Mouse (Mus musculus) kidney, embryonic 14.5 days (tissue): Measurements from ENCODE around the gene Heatr4. TPM values are rescaled to one million over a fixed set of nuclear protein-coding genes. Genes with fewer than 3 reads are reported as not detected.
"Not testable (repeated sequence)": the region's sequence is repeated elsewhere in the genome, so short reads cannot be mapped to it uniquely, and the experiment has no call there.

Experiments used
- ATAC-seq: fragments of 200-750 bp; cut with Nextera tagmentation; 2 replicates; pipeline ENCODE4 v1.8.0; 2017; ENCODE audit warnings: moderate number of reproducible peaks, mild to moderate bottlenecking, moderate TSS enrichment, moderate library complexity; ENCODE audit not compliant: low FRiP score, low TSS enrichment
- H3K27ac ChIP-seq: fragments of 300-500 bp; sonication (generic); 2 replicates; pipeline ENCODE4 v1.5.1; 2014; ENCODE audit warnings: low read depth, mild to moderate bottlenecking, low read length, moderate library complexity, mixed read lengths
- H3K27me3 ChIP-seq: fragments of 300-500 bp; sonication (generic); 2 replicates; pipeline ENCODE4 v1.6.1; 2014; ENCODE audit warnings: mild to moderate bottlenecking, low read length; ENCODE audit not compliant: control insufficient read depth, insufficient read depth
- H3K36me3 ChIP-seq: fragments of 300-500 bp; sonication (generic); 2 replicates; pipeline ENCODE4 v1.6.1; 2014; ENCODE audit warnings: low read length, mixed read lengths; ENCODE audit not compliant: control insufficient read depth, insufficient read depth
- H3K4me1 ChIP-seq: fragments of 300-500 bp; sonication (generic); 2 replicates; pipeline ENCODE4 v1.6.1; 2014; ENCODE audit warnings: low read length, mixed read lengths; ENCODE audit not compliant: control insufficient read depth, insufficient read depth
- H3K4me2 ChIP-seq: fragments of 300-500 bp; sonication (generic); replicated peaks from 2 replicates; pipeline ENCODE4 v1.6.1; 2014; ENCODE audit warnings: low read depth, mild to moderate bottlenecking, low read length
- H3K4me3 ChIP-seq: fragments of 300-500 bp; sonication (generic); 2 replicates; pipeline ENCODE4 v1.5.1; 2014; ENCODE audit warnings: mild to moderate bottlenecking, low read length
- H3K9ac ChIP-seq: fragments of 300-500 bp; sonication (generic); 2 replicates; pipeline ENCODE4 v1.6.1; 2014; ENCODE audit warnings: low read depth, mild to moderate bottlenecking, low read length, moderate library complexity
- H3K9me3 ChIP-seq: fragments of 300-500 bp; sonication (generic); 2 replicates; pipeline ENCODE4 v1.6.1; 2016; ENCODE audit warnings: low read length; ENCODE audit not compliant: control insufficient read depth
- WGBS: fragments of 180-500 bp; shearing (Covaris S2); extraction: QIAGEN DNeasy Blood & Tissue Kit; methylation state at CpG from one replicate; pipeline ENCODE4 v1.1.7; 2014; 5-methylcytosine and 5-hydroxymethylcytosine counted together
- polyA plus RNA-seq: library from polyadenylated mRNA; unstranded; fragments of >200 nt; fragmentation: Nextera tagmentation; extraction: Ambion mirVana; gene quantifications from 2 replicates; pipeline ENCODE4 v1.2.1, GENCODE M21; 2014

The Heatr4 gene
- polyA plus RNA-seq, 1 experiment from 2014 or later = not detected

GRCm38 (mm10) chr12:83938592-83938991, 46.1 kb downstream of the Heatr4 start:
- not testable (repeated sequence) for H3K36me3 ChIP-seq, H3K9me3 ChIP-seq, H3K4me2 ChIP-seq, H3K4me3 ChIP-seq, ATAC-seq, H3K27ac ChIP-seq, H3K27me3 ChIP-seq, H3K4me1 ChIP-seq, H3K9ac ChIP-seq
- 45% methylated on average over 1 of the region's 1 CpGs for WGBS

- Histone ChIP-seq H3K9ac (no peak overlapping the region), H3K4me2 (no peak overlapping the region), H3K9me3 (no peaks in the 10 kb centered on the region), H3K4me3 (no peak overlapping the region), H3K27me3 (no peaks in the 10 kb centered on the region), H3K36me3 (no peaks in the 10 kb centered on the region), H3K4me1 (no peaks in the 10 kb centered on the region), H3K27ac (no peak overlapping the region)
- WGBS = 60% methylated on average over 10 of the region's 10 CpGs
- ATAC-seq = no peak
Measured at GRCm38 (mm10) chr12:83937600-83937999, 47.1 kb downstream of the Heatr4 start.

- H3K9ac ChIP-seq = no peak overlapping the region
- no peak overlapping the region for H3K4me2 ChIP-seq
- H3K4me1 ChIP-seq = 0 out of 2 replicates have a peak, but pooled peaks cover 7% of the 10 kb centered on the region
- no peak for ATAC-seq
- no peak overlapping the region for H3K4me3 ChIP-seq
- H3K27me3 ChIP-seq = no peaks in the 10 kb centered on the region
- no peak overlapping the region for H3K27ac ChIP-seq
- WGBS = 55% methylated on average over 2 of the region's 2 CpGs
- no peaks in the 10 kb centered on the region for H3K36me3 ChIP-seq
- H3K9me3 ChIP-seq = no peaks in the 10 kb centered on the region
Measured at GRCm38 (mm10) chr12:83929186-83929804, 55.4 kb downstream of the Heatr4 start.

GRCm38 (mm10) chr12:83927747-83928146, 56.9 kb downstream of the Heatr4 start:
- no peaks in the 10 kb centered on the region for H3K36me3 ChIP-seq
- no peak overlapping the region for H3K4me2 ChIP-seq
- H3K27ac ChIP-seq = no peak overlapping the region
- 85% methylated on average over 4 of the region's 4 CpGs for WGBS
- no peaks in the 10 kb centered on the region for H3K9me3 ChIP-seq
- no peak overlapping the region for H3K9ac ChIP-seq
- no peak for ATAC-seq
- no peaks in the 10 kb centered on the region for H3K27me3 ChIP-seq
- H3K4me3 ChIP-seq = no peak overlapping the region
- H3K4me1 ChIP-seq = peaks cover 15% of the 10 kb centered on the region; the same call in 1 of the 2 replicates

GRCm38 (mm10) chr12:83926061-83926460, 58.6 kb downstream of the Heatr4 start:
- H3K4me2 ChIP-seq = no peak overlapping the region
- H3K9me3 ChIP-seq = no peaks in the 10 kb centered on the region
- H3K27me3 ChIP-seq = no peaks in the 10 kb centered on the region
- no peak overlapping the region for H3K4me3 ChIP-seq
- H3K36me3 ChIP-seq = no peaks in the 10 kb centered on the region
- no peak overlapping the region for H3K9ac ChIP-seq
- ATAC-seq = no peak
- WGBS = 72% methylated on average over 2 of the region's 2 CpGs
- no peak overlapping the region for H3K27ac ChIP-seq
- H3K4me1 ChIP-seq = peaks cover 15% of the 10 kb centered on the region; the same call in 1 of the 2 replicates

GRCm38 (mm10) chr12:83925160-83925703, 59.4 kb downstream of the Heatr4 start:
- Histone ChIP-seq H3K4me1 (peaks cover 16% of the 10 kb centered on the region; the same call in 1 of the 2 replicates), H3K9me3 (no peaks in the 10 kb centered on the region), H3K27ac (peak overlapping the region; percentile 52; the same call in 1 of the 2 replicates), H3K4me3 (no peak overlapping the region), H3K36me3 (no peaks in the 10 kb centered on the region), H3K4me2 (no peak overlapping the region), H3K27me3 (no peaks in the 10 kb centered on the region), H3K9ac (no peak overlapping the region)
- 60% methylated on average over 7 of the region's 7 CpGs for WGBS
- no peak for ATAC-seq

- H3K9ac ChIP-seq = no peak overlapping the region
- H3K27ac ChIP-seq = no peak overlapping the region
- no peaks in the 10 kb centered on the region for H3K36me3 ChIP-seq
- no peak overlapping the region for H3K4me3 ChIP-seq
- ATAC-seq = no peak
- H3K9me3 ChIP-seq = no peaks in the 10 kb centered on the region
- no peak overlapping the region for H3K4me2 ChIP-seq
- 68% methylated on average over 3 of the region's 3 CpGs for WGBS
- peaks cover 19% of the 10 kb centered on the region; the same call in 1 of the 2 replicates for H3K4me1 ChIP-seq
- H3K27me3 ChIP-seq = no peaks in the 10 kb centered on the region
Measured at GRCm38 (mm10) chr12:83924332-83924731, 60.3 kb downstream of the Heatr4 start.

- WGBS = 91% methylated on average over 1 of the region's 1 CpGs
- H3K4me2 ChIP-seq = peak overlapping the region; percentile 67; the same call in 1 of the 2 replicates
- H3K36me3 ChIP-seq = no peaks in the 10 kb centered on the region
- no peak overlapping the region for H3K4me3 ChIP-seq
- H3K9me3 ChIP-seq = no peaks in the 10 kb centered on the region
- no peaks in the 10 kb centered on the region for H3K27me3 ChIP-seq
- H3K4me1 ChIP-seq = peaks cover 19% of the 10 kb centered on the region; the same call in 1 of the 2 replicates
- H3K27ac ChIP-seq = no peak overlapping the region; the same call in 1 of the 2 replicates
- no peak overlapping the region for H3K9ac ChIP-seq
- ATAC-seq = no peak
Measured at GRCm38 (mm10) chr12:83923486-83923859, 61.2 kb downstream of the Heatr4 start.

GRCm38 (mm10) chr12:83922724-83923485, 61.7 kb downstream of the Heatr4 start:
- Histone ChIP-seq H3K4me3 (peak overlapping the region; percentile 97), H3K27me3 (no peaks in the 10 kb centered on the region), H3K36me3 (no peaks in the 10 kb centered on the region), H3K9me3 (no peaks in the 10 kb centered on the region), H3K9ac (peak overlapping the region; percentile 68), H3K4me1 (peaks cover 19% of the 10 kb centered on the region; the same call in 1 of the 2 replicates), H3K27ac (peak overlapping the region; percentile 80; the same call in 1 of the 2 replicates), H3K4me2 (peak overlapping the region; percentile 67)
- 39% methylated on average over 8 of the region's 8 CpGs for WGBS
- ATAC-seq = no peak
